Mouse (Mus musculus) E14TG2a.4 (cell line): ENCODE results near the gene Gm42674.

Source experiments
- CTCF ChIP-seq: conservative IDR thresholded peaks from 2 replicates; pipeline ENCODE4 v1.5.1; 2014; ENCODE audit warnings: low read length
- POU5F1 ChIP-seq: IDR thresholded peaks from 2 replicates; pipeline ENCODE4 v1.6.1; 2014; ENCODE audit warnings: low read length, borderline replicate concordance

GRCm38 (mm10) chr3:90612061-90612460 lies 10.4 kb downstream of the Gm42674 start:
- TF ChIP-seq CTCF (no peak), POU5F1 (no peak)
